Mouse (Mus musculus) megakaryocyte, embryonic 14.5 days (primary cell): Measurements from ENCODE around the gene Galnt17.

Experiments
- FLI1 ChIP-seq: IDR thresholded peaks from 2 replicates; pipeline ENCODE4 v1.6.1; 2012; ENCODE audit warnings: low read length, inconsistent platforms, mixed read lengths
- GATA1 ChIP-seq: IDR thresholded peaks from 3 replicates; pipeline ENCODE4 v1.6.1; 2012; ENCODE audit warnings: mixed read lengths, low read length, inconsistent platforms, borderline replicate concordance

DNA sequence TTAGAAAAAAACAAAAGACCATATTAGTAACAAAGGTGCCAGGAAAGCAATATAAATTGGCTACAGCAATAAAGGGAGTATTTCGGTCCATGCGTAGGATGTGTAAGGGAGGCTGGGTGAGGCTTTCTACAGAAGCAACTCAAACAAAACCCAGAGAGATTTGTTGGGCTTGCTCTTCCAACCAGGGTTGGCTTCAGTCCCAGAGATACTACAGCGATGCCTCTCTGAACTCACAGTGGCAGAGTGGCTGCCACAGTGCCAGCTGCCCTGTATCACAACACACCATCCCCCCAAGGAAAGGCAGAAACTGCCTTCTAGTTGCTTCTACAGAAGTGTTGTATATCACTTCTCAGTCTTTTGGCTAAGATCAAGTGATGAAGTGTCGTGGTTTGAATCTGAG, 66.6 kb downstream of the Galnt17 start:
- TF ChIP-seq FLI1: no peak
- no peak for TF ChIP-seq GATA1
